Mouse (Mus musculus) hindbrain, embryonic 12.5 days (tissue): ENCODE results near the gene Olfr835. TPM values are rescaled to one million over a fixed set of nuclear protein-coding genes. Genes with fewer than 3 reads are reported as not detected.

Experiments used
- ATAC-seq: fragments of 200-750 bp; cut with Nextera tagmentation; 2 replicates; pipeline ENCODE4 v1.8.0; 2017; ENCODE audit warnings: moderate TSS enrichment; ENCODE audit not compliant: low FRiP score
- H3K27ac ChIP-seq: fragments of 300-500 bp; sonication (generic); 2 replicates; pipeline ENCODE4 v1.5.1; 2016; ENCODE audit warnings: mild to moderate bottlenecking
- H3K27me3 ChIP-seq: fragments of 300-500 bp; sonication (generic); 2 replicates; pipeline ENCODE4 v1.6.1; 2016; ENCODE audit warnings: mild to moderate bottlenecking
- H3K36me3 ChIP-seq: fragments of 300-500 bp; sonication (generic); 2 replicates; pipeline ENCODE4 v1.6.1; 2016; ENCODE audit warnings: mild to moderate bottlenecking
- H3K4me1 ChIP-seq: fragments of 300-500 bp; sonication (generic); 2 replicates; pipeline ENCODE4 v1.6.1; 2016
- H3K4me2 ChIP-seq: fragments of 300-500 bp; sonication (generic); replicated peaks from 2 replicates; pipeline ENCODE4 v1.6.1; 2016; ENCODE audit warnings: mild to moderate bottlenecking
- H3K4me3 ChIP-seq: fragments of 300-500 bp; sonication (generic); 2 replicates; pipeline ENCODE4 v1.5.1; 2016; ENCODE audit warnings: mild to moderate bottlenecking
- H3K9ac ChIP-seq: fragments of 300-500 bp; sonication (generic); 2 replicates; pipeline ENCODE4 v1.6.1; 2016; ENCODE audit warnings: mild to moderate bottlenecking, moderate library complexity
- H3K9me3 ChIP-seq: fragments of 300-500 bp; sonication (generic); replicated peaks from 2 replicates; pipeline ENCODE4 v1.6.1; 2016; ENCODE audit warnings: mild to moderate bottlenecking
- WGBS: fragments of 180-500 bp; shearing (Covaris S2); methylation state at CpG from one replicate; pipeline ENCODE4 v1.1.7; 2016; 5-methylcytosine and 5-hydroxymethylcytosine counted together
- polyA plus RNA-seq: library from polyadenylated mRNA; unstranded; fragments of >200 nt; fragmentation: Nextera tagmentation; extraction: Ambion mirVana; gene quantifications from 2 replicates; pipeline ENCODE4 v1.2.1, GENCODE M21; 2016

Gene Olfr835
- not detected in 2 replicates for polyA plus RNA-seq

DNA sequence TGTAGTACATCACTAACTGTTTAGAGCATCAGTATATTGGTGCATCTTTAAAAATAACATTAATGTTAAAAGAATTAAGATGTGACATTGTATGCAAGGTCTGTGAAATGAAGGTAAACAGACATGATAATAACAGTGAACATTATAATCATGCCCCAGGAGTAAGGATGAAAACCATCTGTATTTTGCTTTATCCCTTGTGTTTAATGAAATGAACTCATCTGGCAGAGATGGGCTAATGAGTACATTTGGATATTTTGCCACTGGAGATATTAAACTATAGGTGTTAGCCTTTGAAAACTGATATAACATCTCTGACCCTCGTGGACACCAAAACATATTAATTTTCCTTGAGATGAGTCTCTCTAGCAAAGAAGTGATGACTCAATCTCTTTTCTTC, at the start of gene Olfr835:
Gene Olfr835 (plus strand): TSS at position 301 of the 400 bp plus-strand sequence.
- no peak within 1 kb of the TSS for H3K27ac ChIP-seq
- H3K4me3 ChIP-seq = no peak within 1 kb of the TSS
- 68% methylated on average over 1 of the region's 1 CpGs for WGBS
- no peaks in the 10 kb centered on the region for H3K27me3 ChIP-seq
- no peak within 1 kb of the TSS for H3K9ac ChIP-seq
- peaks cover 15% of the 10 kb centered on the region; the same call in 1 of the 2 replicates for H3K9me3 ChIP-seq
- H3K4me2 ChIP-seq = no peak within 1 kb of the TSS
- H3K36me3 ChIP-seq = no peaks in the 10 kb centered on the region
- no peak for ATAC-seq
- H3K4me1 ChIP-seq = no peaks in the 10 kb centered on the region

DNA sequence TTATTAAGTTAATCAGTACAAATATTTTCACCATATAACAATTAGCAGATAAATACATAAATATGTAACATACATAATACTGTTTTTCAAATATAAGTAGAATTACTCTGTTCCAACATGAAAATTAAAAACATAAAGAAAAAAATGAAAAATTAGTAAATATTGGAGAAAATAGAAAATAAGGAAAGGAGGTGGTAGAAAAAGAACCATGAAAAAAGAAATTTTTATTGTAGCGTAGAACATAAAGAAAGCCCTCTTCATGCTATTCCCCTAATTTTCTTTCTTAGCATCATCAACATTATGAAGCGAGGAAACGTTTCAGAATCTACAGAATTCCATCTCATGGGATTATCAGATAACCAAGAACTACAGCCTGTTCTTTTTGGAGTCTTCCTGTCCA, 44.8 kb upstream of the Olfr835 start, which contains the start of gene Olfr834:
Gene Olfr834 (plus strand): TSS at position 301 of the 400 bp plus-strand sequence.
- WGBS = 88% methylated on average over 3 of the region's 3 CpGs
- Histone ChIP-seq H3K9me3 (peaks cover 6% of the 10 kb centered on the region; the same call in 1 of the 2 replicates), H3K4me1 (no peaks in the 10 kb centered on the region), H3K4me2 (no peak within 1 kb of the TSS), H3K36me3 (no peaks in the 10 kb centered on the region), H3K9ac (no peak within 1 kb of the TSS), H3K4me3 (no peak within 1 kb of the TSS), H3K27me3 (no peaks in the 10 kb centered on the region), H3K27ac (no peak within 1 kb of the TSS)
- ATAC-seq = no peak

GRCm38 (mm10) chr9:19084986-19085385, 52.5 kb downstream of the Olfr835 start:
- Histone ChIP-seq H3K27ac (no peak overlapping the region), H3K4me2 (no peak overlapping the region), H3K4me1 (no peaks in the 10 kb centered on the region), H3K4me3 (no peak overlapping the region), H3K9ac (no peak overlapping the region), H3K27me3 (no peaks in the 10 kb centered on the region), H3K9me3 (peaks cover 7% of the 10 kb centered on the region; the same call in 1 of the 2 replicates), H3K36me3 (no peaks in the 10 kb centered on the region)
- 42% methylated on average over 3 of the region's 3 CpGs for whole genome bisulfite sequencing
- no peak for ATAC-seq

Other genes starting within 250 kb of the Olfr835 start
- gene Olfr828, start 213.2 kb upstream of the Olfr835 start, polyA plus RNA-seq = not detected in 2 replicates
- not detected in 2 replicates for gene Olfr829, start 177.8 kb upstream of the Olfr835 start, polyA plus RNA-seq
- not detected in 2 replicates for gene Olfr830, start 158.0 kb upstream of the Olfr835 start, polyA plus RNA-seq
- gene Olfr832, start 95.6 kb upstream of the Olfr835 start, polyA plus RNA-seq = not detected in 2 replicates
- not detected in 2 replicates for gene Olfr834, start 44.7 kb upstream of the Olfr835 start, polyA plus RNA-seq
- gene Olfr836, start 87.6 kb downstream of the Olfr835 start, polyA plus RNA-seq = not detected in 2 replicates
- not detected in 2 replicates for gene Olfr837, start 103.6 kb downstream of the Olfr835 start, polyA plus RNA-seq
- not detected in 2 replicates for gene Olfr839-ps1, start 144.6 kb downstream of the Olfr835 start, polyA plus RNA-seq
- gene Olfr843, start 219.3 kb downstream of the Olfr835 start, polyA plus RNA-seq = not detected in 2 replicates